Mouse (Mus musculus): Measurements from ENCODE around the gene Mok. TPM values are rescaled to one million over a fixed set of nuclear protein-coding genes. Genes with fewer than 3 reads are reported as not detected.

Gene Mok
- total RNA-seq, 4 experiments from 2014 or later, result 7.5 to 14.1 (median 11.5) TPM

GRCm38 (mm10) chr12:110850010-110850928 lies 9.5 kb upstream of the Mok start, which contains the start of gene Zfp839:
TSS of gene Zfp839 (plus strand) at chr12:110850253.
- peak; percentile 77 to 84 for DNase-seq (ENCODE audit: low spot score in 2 of 2)

GRCm38 (mm10) chr12:110846191-110846765 lies 5.5 kb upstream of the Mok start:
- DNase-seq (ENCODE audit: low spot score in 2 of 2), result no peak

- peak; percentile 77 to 88 for DNase-seq (ENCODE audit: low spot score in 2 of 2)
These were observed 4.6 kb upstream of the Mok start for GRCm38 (mm10) chr12:110845131-110845880.

GRCm38 (mm10) chr12:110844227-110845130 lies 3.7 kb upstream of the Mok start:
- DNase-seq (ENCODE audit: low spot score in 2 of 2), result no peak

GRCm38 (mm10) chr12:110843194-110844048 lies 2.7 kb upstream of the Mok start:
- peak in 1 of 2 experiments; percentile 87 for DNase-seq (ENCODE audit: low spot score in 2 of 2)

GRCm38 (mm10) chr12:110841731-110842493 lies 1.2 kb upstream of the Mok start:
- no peak for DNase-seq (ENCODE audit: low spot score in 2 of 2)

- DNase-seq (ENCODE audit: low spot score in 2 of 2), result no peak
These were observed 2.9 kb downstream of the Mok start for GRCm38 (mm10) chr12:110837850-110838249.

- DNase-seq (ENCODE audit: low spot score in 2 of 2), result no peak
These were observed 3.4 kb downstream of the Mok start for GRCm38 (mm10) chr12:110837192-110837841.

GRCm38 (mm10) chr12:110836729-110837128 lies 4.0 kb downstream of the Mok start:
- DNase-seq (ENCODE audit: low spot score in 2 of 2), result no peak

GRCm38 (mm10) chr12:110835182-110835581 lies 5.6 kb downstream of the Mok start:
- DNase-seq (ENCODE audit: low spot score in 2 of 2), result no peak

- no peak for DNase-seq (ENCODE audit: low spot score in 2 of 2)
These were observed 10.3 kb downstream of the Mok start for GRCm38 (mm10) chr12:110830293-110831024.

GRCm38 (mm10) chr12:110828908-110829307 lies 11.8 kb downstream of the Mok start:
- DNase-seq (ENCODE audit: low spot score in 2 of 2), result no peak

- no peak for DNase-seq (ENCODE audit: low spot score in 2 of 2)
These were observed 18.4 kb downstream of the Mok start for GRCm38 (mm10) chr12:110822366-110822765.

GRCm38 (mm10) chr12:110821787-110822186 lies 19.0 kb downstream of the Mok start:
- DNase-seq (ENCODE audit: low spot score in 2 of 2), result no peak

- no peak for DNase-seq (ENCODE audit: low spot score in 2 of 2)
These were observed 21.4 kb downstream of the Mok start for GRCm38 (mm10) chr12:110819367-110819766.

- no peak for DNase-seq (ENCODE audit: low spot score in 2 of 2)
These were observed 23.9 kb downstream of the Mok start for GRCm38 (mm10) chr12:110816833-110817232.

GRCm38 (mm10) chr12:110814924-110815323 lies 25.8 kb downstream of the Mok start:
- no peak for DNase-seq (ENCODE audit: low spot score in 2 of 2)

GRCm38 (mm10) chr12:110813624-110814023 lies 27.1 kb downstream of the Mok start:
- no peak for DNase-seq (ENCODE audit: low spot score in 2 of 2)

All from layer of hippocampus, adult 8-10 months (tissue).